Mouse (Mus musculus): ENCODE results near the gene Rpl7a.

DNA sequence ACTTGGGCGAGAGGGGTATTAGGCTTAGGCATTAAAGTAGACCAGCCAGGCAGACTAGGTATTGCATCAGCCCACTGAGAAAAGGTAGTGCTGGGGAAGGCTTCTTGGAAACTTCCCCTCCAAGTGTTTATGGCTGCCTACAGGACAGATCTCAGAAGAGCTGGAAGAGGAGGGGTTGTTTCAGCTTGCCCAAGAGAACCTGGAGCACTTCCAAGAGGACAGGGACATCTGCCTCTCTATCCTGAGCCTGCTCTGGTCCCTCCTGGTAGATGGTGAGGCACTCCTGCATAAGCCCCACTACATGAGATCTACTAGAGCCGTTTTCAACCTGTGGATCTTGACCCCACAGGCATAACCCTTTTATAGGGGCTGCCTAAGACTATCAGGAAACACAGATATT is 39.8 kb downstream of the Rpl7a start:
- TF ChIP-seq CTCF (IDR thresholded peaks at IDR 0.05; ENCODE audit: low read depth, low read length): no peak
- no peak for TF ChIP-seq POLR2A (IDR thresholded peaks at IDR 0.05; ENCODE audit: extremely low read depth, insufficient read depth, low read length)
